25 mouse cellular contexts compared by ENCODE assay signal in the genomic region with DNA sequence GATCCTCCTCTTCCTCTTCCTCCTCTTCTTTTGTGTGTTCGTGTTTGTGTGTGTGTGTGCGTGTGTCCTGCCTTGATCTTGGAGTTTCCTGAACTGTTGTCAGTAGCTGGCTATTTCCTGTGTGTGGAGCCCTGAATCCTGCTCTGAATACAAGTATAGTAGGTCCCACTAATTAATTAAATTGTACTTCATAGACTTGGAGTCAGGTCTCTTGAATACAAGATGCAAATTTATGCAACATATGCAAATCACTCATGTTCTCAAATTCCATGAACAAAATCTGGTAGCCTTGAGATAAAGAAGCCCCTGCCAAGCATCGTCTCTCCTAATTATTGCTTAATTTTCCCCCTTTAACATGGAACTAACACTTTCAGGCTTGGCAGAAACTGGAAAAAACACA. TPM values are rescaled to one million over a fixed set of nuclear protein-coding genes. Genes with fewer than 3 reads are reported as not detected.
DNase-seq lines count a peak whose midpoint lies in the region; ATAC-seq and TF ChIP-seq lines count a peak whose summit lies in the region.
"Had no signal": no experiment of that assay in that cellular context is flagged by ENCODE, and none has a peak within 500 bp of the region (broad histone marks: within the 10 kb centered on the region; RNA-seq: fewer than 3 reads in every experiment).

No protein-coding gene starts in this region.

- WGBS in forebrain, embryonic 14.5 days = 34% methylated on average over 3 of the region's 3 CpGs
- WGBS in forebrain, embryonic 12.5 days = 63% methylated on average over 3 of the region's 3 CpGs
- WGBS in midbrain, embryonic 13.5 days = 83% methylated on average over 3 of the region's 3 CpGs
- WGBS in midbrain, postnatal 0 days = 55% methylated on average over 3 of the region's 3 CpGs
- WGBS in forebrain, postnatal 0 days = 32% methylated on average over 3 of the region's 3 CpGs
- WGBS in lung, postnatal 0 days = 74% methylated on average over 3 of the region's 3 CpGs

- H3K27me3 ChIP-seq in forebrain, embryonic 14.5 days (replicated peaks; ENCODE audit: control insufficient read depth, insufficient read depth, low read length) = no peaks in the 10 kb centered on the region
- H3K27me3 ChIP-seq in forebrain, embryonic 12.5 days = no peaks in the 10 kb centered on the region
- H3K27me3 ChIP-seq in midbrain, embryonic 13.5 days = no peaks in the 10 kb centered on the region
- no peaks in the 10 kb centered on the region for H3K27me3 ChIP-seq in midbrain, postnatal 0 days (ENCODE audit: insufficient read depth, low read length)
- H3K27me3 ChIP-seq in forebrain, postnatal 0 days (ENCODE audit: insufficient read depth, low read length) = no peaks in the 10 kb centered on the region
- no peaks in the 10 kb centered on the region for H3K27me3 ChIP-seq in lung, postnatal 0 days (replicated peaks; ENCODE audit: insufficient read depth, low read length)
- H3K27me3 ChIP-seq: CH12.LX; embryonic facial prominence, embryonic 12.5 days; embryonic facial prominence, embryonic 15.5 days; hindbrain, embryonic 12.5 days; hindbrain, embryonic 15.5 days; Patski had no signal

- no peak for TF ChIP-seq POLR2A in brain, embryonic 14.5 days (IDR thresholded peaks at IDR 0.05; ENCODE audit: borderline replicate concordance, extremely low read depth, insufficient read depth, insufficient read length, poor library complexity, severe bottlenecking)

- H3K9ac ChIP-seq in forebrain, embryonic 14.5 days (ENCODE audit: low read length) = no peak overlapping the region
- no peak overlapping the region for H3K9ac ChIP-seq in forebrain, embryonic 12.5 days
- no peak overlapping the region for H3K9ac ChIP-seq in midbrain, embryonic 13.5 days (replicated peaks)
- H3K9ac ChIP-seq in midbrain, postnatal 0 days (replicated peaks; ENCODE audit: low read length, poor library complexity, severe bottlenecking) = no peak overlapping the region
- no peak overlapping the region for H3K9ac ChIP-seq in forebrain, postnatal 0 days
- H3K9ac ChIP-seq in lung, postnatal 0 days (replicated peaks; ENCODE audit: low read depth) = no peak overlapping the region
- H3K9ac ChIP-seq: embryonic facial prominence, embryonic 12.5 days; embryonic facial prominence, embryonic 15.5 days; hindbrain, embryonic 12.5 days; hindbrain, embryonic 15.5 days had no signal

- no peak overlapping the region for H3K4me3 ChIP-seq in forebrain, embryonic 14.5 days (ENCODE audit: low read depth, low read length)
- no peak overlapping the region for H3K4me3 ChIP-seq in forebrain, embryonic 12.5 days (replicated peaks)
- H3K4me3 ChIP-seq in midbrain, embryonic 13.5 days (replicated peaks) = no peak overlapping the region
- H3K4me3 ChIP-seq in midbrain, postnatal 0 days (ENCODE audit: low read depth, low read length) = no peak overlapping the region
- no peak overlapping the region for H3K4me3 ChIP-seq in forebrain, postnatal 0 days (ENCODE audit: low read depth, low read length)
- H3K4me3 ChIP-seq in lung, postnatal 0 days (ENCODE audit: low read depth, low read length) = no peak overlapping the region
- H3K4me3 ChIP-seq: embryonic facial prominence, embryonic 12.5 days; embryonic facial prominence, embryonic 15.5 days; hindbrain, embryonic 12.5 days; hindbrain, embryonic 15.5 days had no signal

- no peak for TF ChIP-seq CTCF in midbrain, postnatal 0 days (IDR thresholded peaks at IDR 0.05)
- no peak for TF ChIP-seq CTCF in brain, embryonic 14.5 days (IDR thresholded peaks at IDR 0.05; ENCODE audit: borderline replicate concordance, extremely low read depth, insufficient read depth, insufficient read length)
- no peak for TF ChIP-seq CTCF in forebrain, postnatal 0 days (IDR thresholded peaks at IDR 0.05; ENCODE audit: low read depth)
- TF ChIP-seq CTCF in lung, postnatal 0 days (IDR thresholded peaks at IDR 0.05) = no peak

- no peaks in the 10 kb centered on the region for H3K36me3 ChIP-seq in forebrain, embryonic 14.5 days (ENCODE audit: control insufficient read depth, insufficient read depth, low read length)
- H3K36me3 ChIP-seq in forebrain, embryonic 12.5 days (replicated peaks) = no peaks in the 10 kb centered on the region
- no peaks in the 10 kb centered on the region for H3K36me3 ChIP-seq in midbrain, embryonic 13.5 days
- no peaks in the 10 kb centered on the region for H3K36me3 ChIP-seq in midbrain, postnatal 0 days (ENCODE audit: insufficient read depth, low read length)
- no peaks in the 10 kb centered on the region for H3K36me3 ChIP-seq in forebrain, postnatal 0 days (ENCODE audit: insufficient read depth)
- H3K36me3 ChIP-seq in lung, postnatal 0 days (ENCODE audit: insufficient read depth, low read length) = no peaks in the 10 kb centered on the region
- H3K36me3 ChIP-seq: embryonic facial prominence, embryonic 12.5 days; embryonic facial prominence, embryonic 15.5 days; G1E; hindbrain, embryonic 12.5 days; hindbrain, embryonic 15.5 days had no signal

- no peaks in the 10 kb centered on the region for H3K9me3 ChIP-seq in forebrain, embryonic 14.5 days (replicated peaks; ENCODE audit: control insufficient read depth, low read length)
- no peaks in the 10 kb centered on the region for H3K9me3 ChIP-seq in forebrain, embryonic 12.5 days
- no peaks in the 10 kb centered on the region for H3K9me3 ChIP-seq in midbrain, embryonic 13.5 days
- H3K9me3 ChIP-seq in midbrain, postnatal 0 days (ENCODE audit: low read length) = no peaks in the 10 kb centered on the region
- 0 out of 2 replicates have a peak, but pooled peaks cover 3% of the 10 kb centered on the region for H3K9me3 ChIP-seq in forebrain, postnatal 0 days (ENCODE audit: low read length)
- no peaks in the 10 kb centered on the region for H3K9me3 ChIP-seq in lung, postnatal 0 days (ENCODE audit: low read length)
- H3K9me3 ChIP-seq: embryonic facial prominence, embryonic 12.5 days; embryonic facial prominence, embryonic 15.5 days; hindbrain, embryonic 12.5 days; hindbrain, embryonic 15.5 days had no signal

- no peak for TF ChIP-seq EP300 in lung, postnatal 0 days (IDR thresholded peaks at IDR 0.05)

- DNase-seq in forebrain, embryonic 14.5 days (ENCODE audit: low spot score) = peak; percentile 85
- no peak for DNase-seq in midbrain, postnatal 0 days (ENCODE audit: low spot score)
- peak; percentile 88 for DNase-seq in brain, embryonic 14.5 days (ENCODE audit: low read depth)
- peak; percentile 41 for DNase-seq in forebrain, postnatal 0 days
- no peak for DNase-seq in lung, postnatal 0 days (ENCODE audit: low spot score)
- DNase-seq: adrenal gland, postnatal 10 days; adrenal gland, postnatal 36 days; B cell, adult 2 months; cerebellum, adult 11 months; cerebellum, adult 2 months; cerebellum, adult 9-11 months; cerebellum, postnatal 25 days; gastrocnemius, postnatal 14 days; heart, adult 11 months had no signal

- no peak overlapping the region for H3K4me2 ChIP-seq in forebrain, embryonic 14.5 days (ENCODE audit: low read length)
- H3K4me2 ChIP-seq in forebrain, embryonic 12.5 days = no peak overlapping the region
- no peak overlapping the region for H3K4me2 ChIP-seq in midbrain, embryonic 13.5 days (replicated peaks)
- no peak overlapping the region for H3K4me2 ChIP-seq in midbrain, postnatal 0 days (ENCODE audit: low read depth, low read length, poor library complexity, severe bottlenecking)
- no peak overlapping the region for H3K4me2 ChIP-seq in forebrain, postnatal 0 days (ENCODE audit: low read depth)
- H3K4me2 ChIP-seq in lung, postnatal 0 days (replicated peaks; ENCODE audit: low read depth, low read length) = no peak overlapping the region
- H3K4me2 ChIP-seq: embryonic facial prominence, embryonic 12.5 days; embryonic facial prominence, embryonic 15.5 days; heart, embryonic 11.5 days; hindbrain, embryonic 12.5 days; hindbrain, embryonic 15.5 days had no signal

- H3K27ac ChIP-seq in forebrain, embryonic 14.5 days (ENCODE audit: low read depth, low read length) = no peak overlapping the region
- no peak overlapping the region for H3K27ac ChIP-seq in forebrain, embryonic 12.5 days
- H3K27ac ChIP-seq in midbrain, embryonic 13.5 days = no peak overlapping the region
- no peak overlapping the region for H3K27ac ChIP-seq in midbrain, postnatal 0 days (ENCODE audit: low read depth, low read length)
- H3K27ac ChIP-seq in forebrain, postnatal 0 days (ENCODE audit: low read depth, low read length) = no peak overlapping the region
- H3K27ac ChIP-seq in lung, postnatal 0 days (ENCODE audit: low read length) = no peak overlapping the region
- H3K27ac ChIP-seq: embryonic facial prominence, embryonic 12.5 days; embryonic facial prominence, embryonic 15.5 days; hindbrain, embryonic 12.5 days; hindbrain, embryonic 15.5 days had no signal

- ATAC-seq in forebrain, embryonic 14.5 days = peak; percentile 89
- ATAC-seq in forebrain, embryonic 12.5 days (ENCODE audit: low FRiP score) = no peak
- 0 out of 2 replicates have a peak, but pooled peaks have one; percentile 14 for ATAC-seq in midbrain, embryonic 13.5 days
- no peak for ATAC-seq in midbrain, postnatal 0 days (ENCODE audit: low FRiP score)
- ATAC-seq in forebrain, postnatal 0 days = peak; percentile 60
- ATAC-seq in lung, postnatal 0 days = no peak
- ATAC-seq: Patski had no signal

- no peaks in the 10 kb centered on the region; the same call in 1 of the 2 replicates for H3K4me1 ChIP-seq in forebrain, embryonic 14.5 days (ENCODE audit: control insufficient read depth, insufficient read depth, low read length)
- H3K4me1 ChIP-seq in forebrain, embryonic 12.5 days = no peaks in the 10 kb centered on the region; the same call in 1 of the 2 replicates
- H3K4me1 ChIP-seq in midbrain, embryonic 13.5 days (replicated peaks) = no peaks in the 10 kb centered on the region
- no peaks in the 10 kb centered on the region for H3K4me1 ChIP-seq in midbrain, postnatal 0 days (ENCODE audit: insufficient read depth, low read length)
- no peaks in the 10 kb centered on the region for H3K4me1 ChIP-seq in forebrain, postnatal 0 days (ENCODE audit: insufficient read depth)
- no peaks in the 10 kb centered on the region for H3K4me1 ChIP-seq in lung, postnatal 0 days (ENCODE audit: insufficient read depth, low read depth, low read length)
- H3K4me1 ChIP-seq: embryonic facial prominence, embryonic 12.5 days; embryonic facial prominence, embryonic 15.5 days; hindbrain, embryonic 12.5 days; hindbrain, embryonic 15.5 days had no signal

RNA-seq across cellular contexts. Expression of gene Upp2, which starts 36.3 kb away (rescaled TPM):
- polyA plus RNA-seq in forebrain, embryonic 14.5 days (2014; fragmentation: Nextera tagmentation; extraction: Ambion mirVana) = 13.1 TPM in 2 replicates
- polyA plus RNA-seq in forebrain, embryonic 12.5 days (2016; fragmentation: Nextera tagmentation; extraction: Ambion mirVana) = 7.3 and 7.5 TPM in 2 replicates
- polyA plus RNA-seq in midbrain, embryonic 13.5 days (2015; fragmentation: Nextera tagmentation; extraction: Ambion mirVana) = 9.8 and 11.6 TPM in 2 replicates
- 6.7 and 11.6 TPM in 2 replicates for total RNA-seq in midbrain, postnatal 0 days (2014; rRNA removed)
- polyA plus RNA-seq in midbrain, postnatal 0 days (2015; fragmentation: Nextera tagmentation; extraction: Ambion mirVana) = 9.8 and 11.6 TPM in 2 replicates
- 13.5 and 15.5 TPM in 2 replicates for polyA plus RNA-seq in brain, embryonic 14.5 days (2012; rRNA removed)
- total RNA-seq in forebrain, postnatal 0 days (2014; rRNA removed) = 12.6 and 19.9 TPM in 2 replicates
- polyA plus RNA-seq in forebrain, postnatal 0 days (2015; fragmentation: Nextera tagmentation; extraction: Ambion mirVana) = 10.8 and 12.5 TPM in 2 replicates
- 6.4 and 10.4 TPM in 2 replicates for polyA plus RNA-seq in lung, postnatal 0 days (2015; fragmentation: Nextera tagmentation; extraction: Ambion mirVana)
- total RNA-seq: CH12.LX; hematopoietic stem cell, adult 5-6 weeks had no signal
- polyA plus RNA-seq: G1E had no signal

RNA-seq across cellular contexts. Expression of gene Acvr1, which starts 36.4 kb away (rescaled TPM):
- 8.7 and 9.5 TPM in 2 replicates for polyA plus RNA-seq in forebrain, embryonic 14.5 days (2014; fragmentation: Nextera tagmentation; extraction: Ambion mirVana)
- polyA plus RNA-seq in forebrain, embryonic 12.5 days (2016; fragmentation: Nextera tagmentation; extraction: Ambion mirVana) = 3.5 and 4.6 TPM in 2 replicates
- 3.6 and 4.2 TPM in 2 replicates for polyA plus RNA-seq in midbrain, embryonic 13.5 days (2015; fragmentation: Nextera tagmentation; extraction: Ambion mirVana)
- 10.0 and 12.6 TPM in 2 replicates for total RNA-seq in midbrain, postnatal 0 days (2014; rRNA removed)
- 3.6 and 4.1 TPM in 2 replicates for polyA plus RNA-seq in midbrain, postnatal 0 days (2015; fragmentation: Nextera tagmentation; extraction: Ambion mirVana)
- polyA plus RNA-seq in brain, embryonic 14.5 days (2012; rRNA removed) = 14.4 and 19.9 TPM in 2 replicates
- total RNA-seq in forebrain, postnatal 0 days (2014; rRNA removed) = 14.8 and 16.4 TPM in 2 replicates
- 5.6 and 6.4 TPM in 2 replicates for polyA plus RNA-seq in forebrain, postnatal 0 days (2015; fragmentation: Nextera tagmentation; extraction: Ambion mirVana)
- 5.8 and 6.0 TPM in 2 replicates for polyA plus RNA-seq in lung, postnatal 0 days (2015; fragmentation: Nextera tagmentation; extraction: Ambion mirVana)
- total RNA-seq: CH12.LX had no signal
- polyA plus RNA-seq: G1E had no signal

Comparison
In these comparisons a context has a peak if more than half of its experiments do, and no peak if none do; other contexts are left out.
1. ATAC-seq: peak in forebrain, embryonic 14.5 days (single experiment), midbrain, embryonic 13.5 days (single experiment) and forebrain, postnatal 0 days (single experiment); none in forebrain, embryonic 12.5 days (single experiment), midbrain, postnatal 0 days (single experiment) and lung, postnatal 0 days (single experiment).
2. DNase-seq: peak in forebrain, embryonic 14.5 days (single experiment), brain, embryonic 14.5 days (single experiment) and forebrain, postnatal 0 days (single experiment); none in midbrain, postnatal 0 days (single experiment) and lung, postnatal 0 days (single experiment).